Mouse (Mus musculus) megakaryocyte, embryonic 14.5 days (primary cell): Measurements from ENCODE around the gene Bahcc1. TPM values are rescaled to one million over a fixed set of nuclear protein-coding genes. Genes with fewer than 3 reads are reported as not detected.
A peak's percentile ranks its signal among the peaks of the same experiment; 100 is the strongest.

Experiments
- H3K27me3 ChIP-seq: replicated peaks from 2 replicates; pipeline ENCODE3; 2012; ENCODE audit warnings: inconsistent platforms
- H3K36me3 ChIP-seq: replicated peaks from 2 replicates; pipeline ENCODE3; 2012; ENCODE audit warnings: low read length, inconsistent platforms, mixed read lengths
- H3K4me1 ChIP-seq: 2 replicates; pipeline ENCODE4 v1.6.1; 2012; ENCODE audit warnings: inconsistent platforms
- H3K4me3 ChIP-seq: replicated peaks from 2 replicates; pipeline ENCODE3; 2012; ENCODE audit warnings: moderate library complexity, mild to moderate bottlenecking, inconsistent platforms
- H3K9me3 ChIP-seq: 2 replicates; pipeline ENCODE4 v1.6.1; 2012; ENCODE audit warnings: inconsistent platforms
- FLI1 ChIP-seq: IDR thresholded peaks from 2 replicates; pipeline ENCODE4 v1.6.1; 2012; ENCODE audit warnings: low read length, inconsistent platforms, mixed read lengths
- GATA1 ChIP-seq: IDR thresholded peaks from 3 replicates; pipeline ENCODE4 v1.6.1; 2012; ENCODE audit warnings: mixed read lengths, low read length, inconsistent platforms, borderline replicate concordance
- polyA plus RNA-seq: library from polyadenylated mRNA; stranded (reverse); fragments of >175 nt; gene quantifications from 2 replicates; pipeline ENCODE4 v1.2.3, GENCODE M21; 2012; ENCODE audit warnings: low replicate concordance; ENCODE audit not compliant: insufficient read depth

Bahcc1 gene
- polyA plus RNA-seq, 1 experiment, result 10.2 TPM

DNA sequence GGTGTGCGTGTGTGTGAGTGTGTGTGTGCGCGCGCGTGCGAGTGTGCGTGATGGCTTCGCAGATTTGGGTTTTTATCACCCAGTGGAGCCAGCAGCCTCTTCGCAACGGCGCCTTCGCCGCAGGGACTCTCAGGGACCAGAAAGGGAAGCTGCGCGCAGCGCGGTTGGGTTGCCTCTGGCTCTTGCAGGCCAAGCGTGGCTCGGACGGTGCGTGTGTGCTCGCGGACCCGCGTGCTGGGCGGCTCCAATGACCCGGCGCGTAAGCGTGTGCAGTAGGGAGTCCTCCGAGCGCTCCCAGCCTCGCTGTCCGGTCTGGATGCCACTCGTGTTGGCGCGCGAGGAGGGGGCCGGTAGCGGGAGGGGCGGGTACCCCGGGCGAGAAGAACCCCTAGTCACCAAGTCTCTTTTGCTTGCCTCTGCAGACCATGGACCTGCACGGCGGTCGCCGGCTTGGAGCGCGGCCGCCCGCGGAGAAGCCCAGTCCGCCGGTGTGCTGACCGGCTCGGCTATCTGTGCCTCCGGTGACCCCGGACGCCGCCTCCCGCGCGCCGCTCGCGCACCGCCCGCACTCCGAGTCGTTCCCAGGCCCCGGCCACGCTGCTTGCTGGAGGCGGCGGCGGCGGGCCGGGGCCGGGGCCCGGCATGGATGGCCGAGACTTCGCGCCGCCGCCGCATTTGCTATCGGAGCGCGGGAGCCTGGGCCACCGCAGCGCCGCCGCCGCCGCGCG lies 3.9 kb downstream of the Bahcc1 start:
- Histone ChIP-seq H3K4me1 (peaks cover 73% of the 10 kb centered on the region), H3K4me3 (peak overlapping the region; percentile 98), H3K36me3 (no peaks in the 10 kb centered on the region), H3K9me3 (no peaks in the 10 kb centered on the region), H3K27me3 (peaks cover 67% of the 10 kb centered on the region)
- TF ChIP-seq GATA1, result no peak
- no peak for TF ChIP-seq FLI1

DNA sequence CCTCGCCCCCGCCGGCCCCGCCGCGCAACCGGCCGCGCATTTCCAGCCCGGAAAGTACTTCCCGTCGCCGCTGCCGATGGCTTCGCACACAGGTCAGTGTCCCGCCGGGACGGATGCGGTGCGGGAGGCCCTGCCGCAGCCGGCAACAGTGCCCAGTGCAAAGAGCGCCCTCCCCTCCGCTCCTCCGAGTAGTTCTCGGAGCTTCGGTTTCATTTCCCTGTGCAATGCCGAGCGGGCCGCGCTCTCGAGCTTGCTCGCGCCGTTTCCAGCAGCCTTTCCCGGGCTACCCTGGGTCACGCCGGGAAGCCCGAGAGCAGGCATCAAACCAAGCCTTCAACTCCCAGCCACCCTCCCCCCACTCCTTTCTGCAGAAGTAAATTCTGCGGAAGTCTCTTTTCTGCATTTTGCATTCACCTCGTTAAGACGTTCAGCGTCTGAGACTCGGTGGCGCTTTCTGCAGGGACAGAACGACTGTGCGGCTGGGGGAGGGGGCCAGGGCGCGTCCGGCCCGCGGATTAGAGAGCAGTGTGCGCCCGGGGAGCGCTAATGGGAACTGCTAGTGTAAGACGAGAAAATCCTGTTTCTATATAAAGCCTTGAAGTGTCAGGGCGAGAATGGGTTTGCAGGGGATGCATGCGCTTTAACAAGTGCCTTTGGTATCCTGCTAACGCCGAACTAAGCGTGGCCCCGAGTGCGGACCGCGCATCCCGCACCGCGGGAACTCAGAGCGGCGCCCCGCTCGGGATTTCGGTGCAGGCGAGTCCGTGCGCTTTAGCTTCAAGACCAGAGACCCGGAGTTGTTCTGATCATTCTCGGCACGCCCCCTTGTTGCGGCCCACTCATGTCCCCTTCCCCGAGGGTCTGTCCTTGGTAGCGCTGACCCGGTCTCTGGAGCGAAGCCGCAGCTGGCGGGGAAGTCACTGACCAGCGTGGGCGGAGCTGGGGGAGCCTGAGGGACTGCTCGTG lies 4.7 kb downstream of the Bahcc1 start:
- Histone ChIP-seq H3K9me3 (no peaks in the 10 kb centered on the region), H3K4me1 (peaks cover 68% of the 10 kb centered on the region), H3K27me3 (peaks cover 68% of the 10 kb centered on the region), H3K36me3 (peaks cover 2% of the 10 kb centered on the region), H3K4me3 (peak overlapping the region; percentile 98)
- TF ChIP-seq FLI1, result no peak
- no peak for TF ChIP-seq GATA1

DNA sequence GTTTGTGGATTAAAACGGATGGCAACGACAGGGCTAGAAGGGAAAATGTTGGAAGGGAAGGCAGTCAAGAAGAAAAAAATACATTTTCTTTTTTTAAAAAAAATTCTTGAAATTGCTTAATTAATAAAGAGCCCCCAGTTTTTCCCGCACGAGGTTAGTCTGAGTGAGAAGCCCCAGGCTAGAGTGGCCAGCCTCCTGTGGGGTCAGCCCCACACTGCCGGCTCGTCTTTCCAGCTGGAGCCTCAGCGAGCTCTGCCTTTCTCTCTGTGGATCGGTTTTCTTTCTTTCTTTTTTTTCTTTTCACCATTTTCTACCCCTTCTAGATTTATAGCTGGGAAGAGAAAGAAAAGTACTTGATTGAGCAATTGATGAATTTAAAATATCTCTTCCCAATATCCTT lies 5.6 kb downstream of the Bahcc1 start:
- Histone ChIP-seq H3K27me3 (peaks cover 76% of the 10 kb centered on the region), H3K36me3 (peaks cover 7% of the 10 kb centered on the region), H3K4me3 (no peak overlapping the region), H3K9me3 (no peaks in the 10 kb centered on the region), H3K4me1 (peaks cover 67% of the 10 kb centered on the region)
- TF ChIP-seq GATA1, result no peak
- TF ChIP-seq FLI1, result no peak

DNA sequence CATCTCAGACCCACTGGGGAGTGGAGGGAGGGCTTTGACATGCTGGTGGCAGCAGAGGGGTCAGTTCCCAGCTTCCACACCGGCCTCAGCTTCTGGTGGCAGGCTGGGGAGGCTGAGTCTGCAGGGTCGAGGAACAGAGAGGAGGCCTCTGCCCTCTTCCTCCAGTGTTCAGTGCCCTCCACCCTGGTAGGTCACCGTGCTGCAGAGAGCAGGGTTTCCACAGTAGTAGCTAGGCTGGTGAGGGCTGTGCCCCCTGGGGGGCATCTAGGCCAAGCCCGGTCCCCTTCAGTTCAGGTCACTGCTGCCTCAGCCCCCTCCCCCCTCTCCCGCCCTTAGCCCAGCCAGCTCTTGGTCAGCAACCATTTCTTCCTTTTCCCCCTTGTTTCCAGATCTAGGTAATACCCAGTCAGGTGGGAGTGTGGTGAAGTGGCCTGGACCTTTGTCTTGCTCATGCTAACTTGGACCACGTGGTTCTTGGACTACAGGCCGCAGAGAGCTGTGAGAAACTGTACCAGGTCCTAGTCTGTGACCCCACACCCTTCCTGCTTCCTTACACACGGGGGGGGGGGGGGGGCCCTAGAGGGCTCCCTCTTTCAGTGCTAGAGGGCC lies 6.1 kb downstream of the Bahcc1 start:
- H3K36me3 ChIP-seq, result peaks cover 12% of the 10 kb centered on the region
- peaks cover 78% of the 10 kb centered on the region for H3K27me3 ChIP-seq
- peaks cover 63% of the 10 kb centered on the region for H3K4me1 ChIP-seq
- TF ChIP-seq FLI1 (no peak), GATA1 (no peak)
- peak overlapping the region; percentile 74 for H3K4me3 ChIP-seq
- H3K9me3 ChIP-seq, result no peaks in the 10 kb centered on the region

DNA sequence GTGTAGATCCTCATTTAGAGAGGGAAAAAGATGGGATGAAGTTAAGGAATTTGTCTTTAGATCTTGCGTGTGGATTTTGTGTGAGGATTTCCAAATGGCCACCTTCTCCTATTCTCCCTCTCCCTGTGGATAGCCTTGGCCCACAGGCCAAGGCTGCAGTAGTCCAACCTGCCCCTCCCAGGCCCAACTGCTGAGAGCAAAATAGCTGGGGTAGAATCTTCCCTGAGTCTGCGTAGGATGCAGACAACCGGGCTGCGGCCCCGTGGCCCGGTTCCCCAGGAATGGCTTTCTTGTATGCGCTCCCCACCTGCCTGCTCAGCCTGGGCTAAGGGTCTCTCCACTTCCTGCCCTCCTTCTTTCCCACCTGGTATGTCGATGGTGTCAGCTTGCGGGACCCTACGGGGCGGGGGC lies 6.8 kb downstream of the Bahcc1 start:
- Histone ChIP-seq H3K4me3 (peak overlapping the region; percentile 83), H3K36me3 (peaks cover 13% of the 10 kb centered on the region), H3K4me1 (peaks cover 60% of the 10 kb centered on the region), H3K27me3 (peaks cover 75% of the 10 kb centered on the region), H3K9me3 (no peaks in the 10 kb centered on the region)
- TF ChIP-seq GATA1 (no peak), FLI1 (no peak)

DNA sequence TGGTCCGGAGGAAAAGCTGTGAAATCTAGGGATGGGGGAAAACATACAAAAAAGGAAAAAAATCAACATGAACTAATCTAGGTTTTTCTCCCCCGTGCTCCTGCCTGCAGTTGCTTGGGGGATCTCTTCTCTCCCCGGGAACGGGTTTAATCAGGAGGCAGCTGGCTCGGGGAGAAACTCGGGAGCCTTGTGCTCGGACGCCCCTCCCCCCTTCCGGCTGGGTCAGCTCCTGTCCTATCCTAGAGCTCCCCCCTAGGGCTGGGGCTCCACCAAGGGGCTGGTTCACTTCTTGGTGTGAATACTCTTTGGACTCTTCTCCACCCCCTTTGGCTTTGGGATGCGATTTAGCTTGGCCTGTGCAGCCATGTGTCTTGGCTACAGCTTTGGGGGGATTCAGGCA lies 7.5 kb downstream of the Bahcc1 start:
- peaks cover 56% of the 10 kb centered on the region for H3K4me1 ChIP-seq
- H3K9me3 ChIP-seq, result no peaks in the 10 kb centered on the region
- peaks cover 17% of the 10 kb centered on the region for H3K36me3 ChIP-seq
- TF ChIP-seq GATA1, result no peak
- TF ChIP-seq FLI1, result no peak
- peaks cover 77% of the 10 kb centered on the region for H3K27me3 ChIP-seq
- H3K4me3 ChIP-seq, result no peak overlapping the region

DNA sequence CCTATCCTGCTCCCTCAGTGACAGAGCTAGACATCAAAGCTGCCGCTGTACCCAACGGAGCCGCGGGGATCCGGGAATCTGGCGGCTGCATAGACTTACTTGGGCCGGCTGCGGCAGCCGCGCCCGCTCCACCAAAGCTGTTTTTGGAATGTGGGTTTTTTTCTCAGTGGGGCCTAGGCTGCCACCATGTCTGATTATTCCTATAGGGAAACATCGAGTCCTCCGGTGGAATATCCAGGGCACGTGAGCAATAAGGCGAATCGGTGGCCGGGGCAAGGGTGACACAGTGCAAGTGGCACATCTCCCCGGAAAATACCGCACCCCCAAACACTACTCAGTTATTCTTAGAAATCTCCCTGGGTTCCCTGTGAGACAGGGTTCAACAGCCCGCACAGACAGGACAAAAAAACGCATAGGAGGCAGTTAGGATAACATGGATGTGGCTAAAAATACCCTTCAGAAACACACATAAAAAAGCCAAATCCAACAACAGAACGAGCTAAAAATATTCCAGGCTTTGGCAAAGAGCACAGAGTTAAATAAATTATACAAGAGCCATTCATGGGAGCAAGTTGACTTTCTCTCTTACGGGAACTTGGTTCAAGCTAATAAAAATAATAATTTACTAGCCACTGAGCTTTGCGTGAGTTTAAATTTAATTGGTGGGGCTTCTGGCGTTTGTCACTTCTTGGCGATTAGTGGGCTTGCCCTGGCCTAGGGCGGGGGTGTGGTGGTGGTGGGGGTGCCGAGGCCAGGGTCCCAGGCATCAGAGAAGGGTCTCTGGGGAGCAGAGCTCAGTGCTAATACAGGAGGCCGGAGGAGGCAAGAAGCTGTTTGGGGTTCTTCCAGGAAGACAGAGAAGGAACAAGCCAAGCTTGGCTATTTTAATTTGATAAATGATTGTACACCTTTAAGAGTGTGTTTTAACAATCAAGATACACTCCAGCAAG lies 8.5 kb downstream of the Bahcc1 start:
- no peak overlapping the region for H3K4me3 ChIP-seq
- H3K9me3 ChIP-seq, result no peaks in the 10 kb centered on the region
- H3K36me3 ChIP-seq, result peaks cover 22% of the 10 kb centered on the region
- TF ChIP-seq FLI1, result no peak
- TF ChIP-seq GATA1, result no peak
- peaks cover 75% of the 10 kb centered on the region for H3K27me3 ChIP-seq
- peaks cover 53% of the 10 kb centered on the region for H3K4me1 ChIP-seq

DNA sequence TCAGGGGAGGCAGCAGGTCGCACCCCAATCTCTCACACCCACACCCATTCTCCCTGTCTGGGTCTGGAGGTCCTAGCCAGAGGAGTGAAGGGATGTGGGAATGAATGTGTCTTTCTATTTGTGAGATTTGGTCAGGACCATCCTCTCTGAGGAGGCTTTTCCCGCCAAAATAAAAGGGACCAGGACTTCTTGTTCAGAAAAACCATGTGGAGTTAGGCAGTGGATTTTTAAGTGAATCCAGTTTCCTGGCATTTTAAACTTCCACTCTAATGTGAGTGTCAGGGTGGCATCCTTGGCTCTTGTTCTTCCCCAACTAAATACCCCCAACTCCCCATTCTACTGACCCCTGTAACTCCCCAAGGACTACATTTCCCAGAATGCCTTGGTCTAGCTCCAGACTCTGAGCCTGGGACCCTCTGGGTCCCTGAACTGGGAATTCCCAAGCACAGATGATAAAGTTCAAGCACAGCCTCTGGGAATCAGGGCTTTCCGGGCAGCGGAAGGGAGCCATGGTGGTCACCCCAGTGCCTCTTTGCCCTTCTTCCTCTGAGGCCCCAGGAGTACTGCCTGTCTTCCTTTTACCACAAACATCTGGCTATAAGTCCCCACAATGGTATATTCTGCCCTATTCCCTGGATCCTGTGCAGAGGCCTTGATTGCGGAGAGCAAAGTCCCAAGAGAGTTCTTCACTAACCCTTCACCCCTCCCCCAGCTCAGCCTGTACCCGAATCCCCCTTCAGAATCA lies 9.4 kb downstream of the Bahcc1 start:
- no peak overlapping the region for H3K4me3 ChIP-seq
- H3K27me3 ChIP-seq, result peaks cover 75% of the 10 kb centered on the region
- peaks cover 22% of the 10 kb centered on the region for H3K36me3 ChIP-seq
- no peak for TF ChIP-seq GATA1
- TF ChIP-seq FLI1, result no peak
- peaks cover 52% of the 10 kb centered on the region for H3K4me1 ChIP-seq
- no peaks in the 10 kb centered on the region for H3K9me3 ChIP-seq
